Mouse (Mus musculus) MEL (cell line): ENCODE measurements around the gene H2-DMa. TPM values are rescaled to one million over a fixed set of nuclear protein-coding genes. Genes with fewer than 3 reads are reported as not detected.

Experiments used
- DNase-seq: peaks from one replicate; pipeline ENCODE4 v3.0.0; 2011; ENCODE audit warnings: low read depth, low spot score
- H3K27ac ChIP-seq: 2 replicates; pipeline ENCODE4 v1.5.1; 2012; ENCODE audit warnings: low read depth, mild to moderate bottlenecking, control low read depth, low read length, moderate library complexity; ENCODE audit not compliant: control insufficient read depth
- H3K27me3 ChIP-seq, 2 experiments: fragments of 150-350 bp in 1 of 2; sonication (generic) in 1 of 2; 2 replicates each; pipeline ENCODE4 v1.6.1; 2012; ENCODE audit warnings: low read length in 2 of 2, mild to moderate bottlenecking in 2 of 2, improper control_type of control experiment in 1 of 2, moderate library complexity in 1 of 2; ENCODE audit not compliant: insufficient read depth in 2 of 2, control insufficient read depth in 1 of 2
- H3K36me3 ChIP-seq, 2 experiments: 2 replicates each; pipeline ENCODE4 v1.6.1; 2012 to 2014; ENCODE audit warnings: low read length in 2 of 2, improper control_type of control experiment in 1 of 2, inconsistent platforms in 1 of 2, mild to moderate bottlenecking in 1 of 2; ENCODE audit not compliant: insufficient read depth in 2 of 2, control insufficient read depth in 1 of 2
- H3K4me1 ChIP-seq, 2 experiments: fragments of 150-350 bp in 1 of 2; sonication (generic) in 1 of 2; 2 replicates each; pipeline ENCODE4 v1.6.1; 2012; ENCODE audit warnings: low read length in 2 of 2, improper control_type of control experiment in 1 of 2, mild to moderate bottlenecking in 1 of 2; ENCODE audit not compliant: insufficient read depth in 2 of 2, control insufficient read depth in 1 of 2
- H3K4me3 ChIP-seq, 2 experiments: fragments of 150-350 bp in 1 of 2; sonication (generic) in 1 of 2; 2 replicates each; pipeline ENCODE4 v1.5.1; 2012; ENCODE audit warnings: low read depth in 2 of 2, low read length in 2 of 2, mild to moderate bottlenecking in 2 of 2, moderate library complexity in 2 of 2, control low read depth in 1 of 2, improper control_type of control experiment in 1 of 2; ENCODE audit not compliant: control insufficient read depth in 1 of 2, insufficient read depth in 1 of 2
- H3K79me2 ChIP-seq: 2 replicates; pipeline ENCODE4 v1.6.1; 2012; ENCODE audit warnings: mild to moderate bottlenecking, low read length, moderate library complexity; ENCODE audit not compliant: control insufficient read depth, poor library complexity, insufficient read depth
- H3K9ac ChIP-seq: 2 replicates; pipeline ENCODE4 v1.6.1; 2012; ENCODE audit warnings: low read depth, mild to moderate bottlenecking, control low read depth, low read length, moderate library complexity; ENCODE audit not compliant: control insufficient read depth, poor library complexity, severe bottlenecking
- H3K9me3 ChIP-seq: fragments of 150-350 bp; sonication (generic); replicated peaks from 2 replicates; pipeline ENCODE4 v1.6.1; 2012; ENCODE audit warnings: mild to moderate bottlenecking, low read length, improper control_type of control experiment, moderate library complexity; ENCODE audit not compliant: insufficient read depth
- BHLHE40 ChIP-seq: IDR thresholded peaks from 2 replicates; pipeline ENCODE4 v1.6.1; 2012; ENCODE audit warnings: low read depth, mild to moderate bottlenecking, inconsistent platforms, low read length, improper control_type of control experiment, borderline replicate concordance
- CHD2 ChIP-seq: IDR thresholded peaks from 2 replicates; pipeline ENCODE4 v1.6.1; 2011; ENCODE audit warnings: low read length, improper control_type of control experiment
- CTCF ChIP-seq, 3 experiments: IDR thresholded peaks in 2 of 3; conservative IDR thresholded peaks in 1 of 3; 2 replicates each; pipeline ENCODE4 v1.5.1; 2011 to 2012; ENCODE audit warnings: low read length in 3 of 3, low read depth in 2 of 3, mild to moderate bottlenecking in 2 of 3, improper control_type of control experiment in 1 of 3, inconsistent platforms in 1 of 3, mixed read lengths in 1 of 3, moderate library complexity in 1 of 3; ENCODE audit not compliant: control insufficient read depth in 1 of 3, insufficient read depth in 1 of 3, poor library complexity in 1 of 3, severe bottlenecking in 1 of 3
- E2F4 ChIP-seq: IDR thresholded peaks from 2 replicates; pipeline ENCODE4 v1.6.1; 2011; ENCODE audit warnings: low read depth, low read length, improper control_type of control experiment, borderline replicate concordance
- ELF1 ChIP-seq: IDR thresholded peaks from 2 replicates; pipeline ENCODE4 v1.6.1; 2014; ENCODE audit warnings: low read depth, mild to moderate bottlenecking, inconsistent platforms, low read length, improper control_type of control experiment, moderate library complexity
- ETS1 ChIP-seq: IDR thresholded peaks from 2 replicates; pipeline ENCODE4 v1.6.1; 2012; ENCODE audit warnings: low read depth, mild to moderate bottlenecking, inconsistent platforms, low read length, improper control_type of control experiment, moderate library complexity
- GABPA ChIP-seq: IDR thresholded peaks from 2 replicates; pipeline ENCODE4 v1.6.1; 2012; ENCODE audit warnings: low read depth, mild to moderate bottlenecking, inconsistent platforms, low read length, improper control_type of control experiment, moderate library complexity
- GATA1 ChIP-seq: IDR thresholded peaks from 2 replicates; pipeline ENCODE4 v1.6.1; 2011; ENCODE audit warnings: low read depth, low read length, improper control_type of control experiment
- HCFC1 ChIP-seq: IDR thresholded peaks from 2 replicates; pipeline ENCODE4 v1.6.1; 2012; ENCODE audit warnings: low read depth, mild to moderate bottlenecking, inconsistent platforms, low read length, improper control_type of control experiment, moderate library complexity
- JUND ChIP-seq: IDR thresholded peaks from 2 replicates; pipeline ENCODE4 v1.6.1; 2011; ENCODE audit warnings: low read depth, mild to moderate bottlenecking, improper control_type of control experiment, low read length
- KAT2A ChIP-seq: conservative IDR thresholded peaks from 2 replicates; pipeline ENCODE4 v1.6.1; 2012; ENCODE audit warnings: low read depth, low read length, improper control_type of control experiment, inconsistent platforms
- MAFK ChIP-seq: IDR thresholded peaks from 2 replicates; pipeline ENCODE4 v1.6.1; 2011; ENCODE audit warnings: low read depth, mild to moderate bottlenecking, low read length, improper control_type of control experiment, borderline replicate concordance
- MAZ ChIP-seq: IDR thresholded peaks from 2 replicates; pipeline ENCODE4 v1.6.1; 2012; ENCODE audit warnings: low read depth, mild to moderate bottlenecking, inconsistent platforms, low read length, improper control_type of control experiment
- MEF2A ChIP-seq: IDR thresholded peaks from 2 replicates; pipeline ENCODE4 v1.6.1; 2014; ENCODE audit warnings: low read depth, mild to moderate bottlenecking, inconsistent platforms, low read length, improper control_type of control experiment; ENCODE audit not compliant: poor library complexity, insufficient replicate concordance, severe bottlenecking; ENCODE audit errors: extremely low read depth
- MYC ChIP-seq: IDR thresholded peaks from 2 replicates; pipeline ENCODE4 v1.6.1; 2011; ENCODE audit warnings: low read depth, mild to moderate bottlenecking, low read length, improper control_type of control experiment, moderate library complexity
- NELFE ChIP-seq: IDR thresholded peaks from 2 replicates; pipeline ENCODE4 v1.6.1; 2011; ENCODE audit warnings: low read depth, low read length, improper control_type of control experiment
- POLR2AphosphoS2 ChIP-seq: IDR thresholded peaks from 2 replicates; pipeline ENCODE4 v1.6.1; 2011; ENCODE audit warnings: low read length, improper control_type of control experiment
- POLR2AphosphoS5 ChIP-seq: IDR thresholded peaks from 2 replicates; pipeline ENCODE4 v1.6.1; 2012; ENCODE audit warnings: low read depth, borderline replicate concordance, mild to moderate bottlenecking, inconsistent platforms, low read length, moderate library complexity, mixed read lengths
- RAD21 ChIP-seq: IDR thresholded peaks from 2 replicates; pipeline ENCODE4 v1.6.1; 2011; ENCODE audit warnings: mild to moderate bottlenecking, low read depth, low read length, improper control_type of control experiment
- SIN3A ChIP-seq: IDR thresholded peaks from 2 replicates; pipeline ENCODE4 v1.6.1; 2012; ENCODE audit warnings: low read length, improper control_type of control experiment, inconsistent platforms
- SMC3 ChIP-seq: IDR thresholded peaks from 2 replicates; pipeline ENCODE4 v1.6.1; 2011; ENCODE audit warnings: low read depth, low read length, improper control_type of control experiment
- TBP ChIP-seq: IDR thresholded peaks from 2 replicates; pipeline ENCODE4 v1.8.0; 2011; ENCODE audit warnings: low read depth, low read length, improper control_type of control experiment
- UBTF ChIP-seq: IDR thresholded peaks from 2 replicates; pipeline ENCODE4 v1.6.1; 2012; ENCODE audit warnings: low read depth, mild to moderate bottlenecking, inconsistent platforms, low read length, improper control_type of control experiment, moderate library complexity, borderline replicate concordance; ENCODE audit not compliant: insufficient read depth
- USF1 ChIP-seq: IDR thresholded peaks from 2 replicates; pipeline ENCODE4 v1.6.1; 2014; ENCODE audit warnings: low read depth, mild to moderate bottlenecking, inconsistent platforms, low read length, improper control_type of control experiment, moderate library complexity
- ZKSCAN1 ChIP-seq: IDR thresholded peaks from 2 replicates; pipeline ENCODE4 v1.6.1; 2012; ENCODE audit warnings: low read depth, mild to moderate bottlenecking, inconsistent platforms, low read length, improper control_type of control experiment, moderate library complexity
- ZMIZ1 ChIP-seq: IDR thresholded peaks from 2 replicates; pipeline ENCODE4 v1.6.1; 2012; ENCODE audit warnings: low read depth, mild to moderate bottlenecking, inconsistent platforms, low read length, improper control_type of control experiment, moderate library complexity
- polyA plus RNA-seq, 2 experiments: library from polyadenylated mRNA; stranded (reverse) in 1 of 2; unstranded in 1 of 2; fragments of >175 nt in 1 of 2; fragments of >200 nt in 1 of 2; gene quantifications; 2 replicates each; pipeline versions ENCODE4 v1.2.1 to v1.2.4; 2012; ENCODE audit warnings: low replicate concordance in 2 of 2, low read depth in 1 of 2; ENCODE audit not compliant: insufficient read length in 2 of 2, insufficient read depth in 1 of 2, missing spikeins in 1 of 2
- total RNA-seq: library from RNA; depleted of rRNA; stranded (reverse); fragments of 300-350 nt; gene quantifications from 2 replicates; pipeline ENCODE4 v1.2.3, GENCODE M21; 2012

The H2-DMa gene
- total and polyA plus RNA-seq, 3 experiments: 38.3 to 38.7 TPM; not detected in 1

GRCm38 (mm10) chr17:34169279-34169678, 49.9 kb downstream of the H2-DMa start (continued):
- TF ChIP-seq CTCF (IDR thresholded peaks at IDR 0.05 in 2 of 3, conservative IDR thresholded peaks at IDR 0.05 in 1 of 3; ENCODE audit: control insufficient read depth in 1 of 3, insufficient read depth in 1 of 3, low read depth in 2 of 3, low read length in 3 of 3, poor library complexity in 1 of 3, severe bottlenecking in 1 of 3): peak; percentile 42 to 86 (median 74)
- TF ChIP-seq BHLHE40: no peak
- TF ChIP-seq, all 39 proteins: peak for 6

GRCm38 (mm10) chr17:34170487-34170876, 51.1 kb downstream of the H2-DMa start:
- Histone ChIP-seq H3K27ac (no peak overlapping the region; the same call in 1 of the 2 replicates), H3K9ac (no peak overlapping the region), H3K9me3 (no peaks in the 10 kb centered on the region), H3K79me2 (no peaks in the 10 kb centered on the region), H3K27me3 (no peaks in the 10 kb centered on the region), H3K4me3 (no peak overlapping the region), H3K4me1 (0 out of 4 replicates have a peak, but pooled peaks cover 0 to 3% of the 10 kb centered on the region in 2 experiments), H3K36me3 (peaks cover 0 to 3% of the 10 kb centered on the region in 2 experiments; a peak in 2 of 4 replicates)
- TF ChIP-seq SIN3A (no peak), NELFE (no peak), MAFK (no peak), MEF2A (no peak), POLR2AphosphoS2 (no peak), HCFC1 (no peak), CTCF (IDR thresholded peaks at IDR 0.05 in 2 of 3, conservative IDR thresholded peaks at IDR 0.05 in 1 of 3; ENCODE audit: control insufficient read depth in 1 of 3, insufficient read depth in 1 of 3, low read depth in 2 of 3, low read length in 3 of 3, poor library complexity in 1 of 3, severe bottlenecking in 1 of 3) (no peak), SMC3 (no peak; the same call in 1 of the 2 replicates), GATA1 (no peak), KAT2A (no peak), RAD21 (no peak), CHD2 (no peak), JUND (no peak), MAZ (no peak)
- DNase-seq: no peak

GRCm38 (mm10) chr17:34170877-34171498, 51.6 kb downstream of the H2-DMa start:
- no peaks in the 10 kb centered on the region for H3K79me2 ChIP-seq
- no peaks in the 10 kb centered on the region for H3K27me3 ChIP-seq
- peak overlapping the region; percentile 83 for H3K27ac ChIP-seq
- H3K36me3 ChIP-seq: peaks cover 0 to 3% of the 10 kb centered on the region in 2 experiments; a peak in 2 of 4 replicates
- peak overlapping the region; percentile 59 to 75 for H3K4me3 ChIP-seq
- peak overlapping the region; percentile 63 for H3K9ac ChIP-seq
- DNase-seq: peak; percentile 95
- 0 out of 4 replicates have a peak, but pooled peaks cover 0 to 3% of the 10 kb centered on the region in 2 experiments for H3K4me1 ChIP-seq
- no peaks in the 10 kb centered on the region for H3K9me3 ChIP-seq
- TF ChIP-seq ZMIZ1 (0 out of 2 replicates have a peak, but pooled peaks have one; percentile 35), TBP (peak; percentile 71), ETS1 (peak; percentile 33; the same call in 1 of the 2 replicates), USF1 (no peak), GATA1 (no peak), CTCF (IDR thresholded peaks at IDR 0.05 in 2 of 3, conservative IDR thresholded peaks at IDR 0.05 in 1 of 3; ENCODE audit: control insufficient read depth in 1 of 3, insufficient read depth in 1 of 3, low read depth in 2 of 3, low read length in 3 of 3, poor library complexity in 1 of 3, severe bottlenecking in 1 of 3) (peak; percentile 82 to 97 (median 84)), JUND (peak; percentile 53; the same call in 1 of the 2 replicates), UBTF (no peak), E2F4 (no peak), GABPA (no peak), POLR2AphosphoS5 (no peak), MYC (peak; percentile 61), MEF2A (no peak), NELFE (peak; percentile 30), SIN3A (peak; percentile 87), RAD21 (peak; percentile 98), ELF1 (peak; percentile 77), SMC3 (peak; percentile 95), ZKSCAN1 (no peak)
